Mouse (Mus musculus) v-Abl transformed pro-B cells (cell line): ENCODE data around the gene Metap1d.

ENCODE experiments used
- in situ Hi-C, 2 experiments: fragments of 400-800 bp; cut with MboI; formaldehyde crosslinking; loops; one replicate each; pipeline ENCODE4 v1.15.1; 2025; ENCODE audit not compliant: unreplicated experiment in 2 of 2

The Metap1d gene

GRCm38 (mm10) chr2:71453161-71453916 lies at the start of gene Metap1d:
Gene Metap1d (plus strand): TSS chr2:71453276.
- in situ Hi-C loops = loop anchor here (5.0 kb wide), 3 partner anchors 89 to 364 kb away; partner anchors contain the start of gene Dlx2 (in 1 of the 2)

DNA sequence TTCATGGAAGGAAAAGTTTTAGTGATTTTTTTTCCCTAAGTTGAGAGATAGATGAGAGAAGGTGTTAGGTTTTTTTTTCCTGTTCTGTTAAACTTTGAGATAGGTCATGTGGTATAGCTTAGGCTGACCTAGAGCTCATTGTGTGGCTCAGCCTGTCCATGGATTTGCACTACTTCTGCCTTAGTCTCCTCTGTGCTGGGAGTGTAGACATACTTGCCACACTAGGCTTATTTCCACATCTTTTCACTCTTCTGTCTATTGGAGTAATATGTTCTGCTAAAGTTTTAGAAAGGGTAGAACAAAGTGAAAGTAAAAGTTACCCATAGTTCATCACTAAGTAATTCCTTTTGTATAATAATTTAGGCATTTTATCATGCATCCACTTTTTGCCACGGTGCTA lies 47.5 kb upstream of the Metap1d start:
- in situ Hi-C loops = no loop called here

DNA sequence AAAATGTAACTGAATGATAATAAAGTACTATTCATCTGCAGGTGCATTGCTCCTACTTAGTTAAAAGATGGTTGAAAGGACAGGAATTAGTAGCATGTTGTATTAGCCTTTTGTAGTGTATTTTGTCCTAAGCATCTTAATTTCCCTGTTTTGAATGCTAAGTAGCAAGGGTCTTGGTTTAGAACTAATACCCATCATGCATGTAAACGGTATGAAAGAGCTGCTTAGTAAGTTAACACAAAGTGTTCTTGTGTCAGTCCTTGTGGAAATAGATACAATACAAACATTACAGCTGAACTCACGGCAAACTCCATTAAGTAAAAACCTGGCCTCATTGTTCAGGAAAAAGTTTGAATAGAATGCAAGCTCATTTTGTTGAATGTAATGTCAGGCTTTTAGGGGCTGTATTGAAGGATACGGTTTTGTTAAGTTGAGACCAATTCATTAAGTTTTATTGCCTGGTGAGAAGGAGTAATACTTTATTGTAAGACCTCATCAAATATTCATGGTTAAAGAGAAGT lies 34.3 kb upstream of the Metap1d start:
- in situ Hi-C loops = no loop called here

GRCm38 (mm10) chr2:71419408-71419807 lies 33.7 kb upstream of the Metap1d start:
- in situ Hi-C loops = no loop called here

DNA sequence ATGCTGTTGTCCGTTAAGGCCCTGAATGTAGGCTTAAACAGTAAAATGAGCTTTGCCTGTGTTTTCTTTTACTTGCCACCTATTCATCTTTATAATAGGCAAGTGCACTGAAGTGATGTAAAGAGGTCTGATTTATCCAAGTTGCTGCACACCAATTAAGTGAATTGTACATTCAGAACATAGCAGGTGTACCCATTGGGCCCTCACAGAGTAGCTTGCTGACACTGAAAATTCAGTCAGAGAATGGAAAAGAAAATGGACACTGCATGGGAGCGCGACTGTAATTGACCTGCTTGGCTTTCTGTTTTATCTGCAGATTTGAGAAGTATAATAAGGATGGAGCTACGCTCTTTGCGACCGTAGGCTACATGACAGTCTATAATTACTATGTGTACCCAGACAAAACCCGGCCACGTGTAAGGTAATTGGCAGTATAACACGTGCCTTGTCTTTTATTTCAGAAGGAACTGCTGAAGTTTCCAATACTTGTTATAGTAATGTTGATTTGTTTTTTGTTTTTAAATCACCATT lies 32.1 kb upstream of the Metap1d start:
- in situ Hi-C loops = no loop called here

- in situ Hi-C loops = no loop called here
These were observed 28.5 kb upstream of the Metap1d start for GRCm38 (mm10) chr2:71424545-71424944.

- in situ Hi-C loops = no loop called here
These were observed 17.6 kb upstream of the Metap1d start for GRCm38 (mm10) chr2:71435440-71435839.

GRCm38 (mm10) chr2:71443376-71443775 lies 9.7 kb upstream of the Metap1d start:
- in situ Hi-C loops = no loop called here

- in situ Hi-C loops = no loop called here
These were observed 7.4 kb upstream of the Metap1d start for GRCm38 (mm10) chr2:71445536-71446196.

DNA sequence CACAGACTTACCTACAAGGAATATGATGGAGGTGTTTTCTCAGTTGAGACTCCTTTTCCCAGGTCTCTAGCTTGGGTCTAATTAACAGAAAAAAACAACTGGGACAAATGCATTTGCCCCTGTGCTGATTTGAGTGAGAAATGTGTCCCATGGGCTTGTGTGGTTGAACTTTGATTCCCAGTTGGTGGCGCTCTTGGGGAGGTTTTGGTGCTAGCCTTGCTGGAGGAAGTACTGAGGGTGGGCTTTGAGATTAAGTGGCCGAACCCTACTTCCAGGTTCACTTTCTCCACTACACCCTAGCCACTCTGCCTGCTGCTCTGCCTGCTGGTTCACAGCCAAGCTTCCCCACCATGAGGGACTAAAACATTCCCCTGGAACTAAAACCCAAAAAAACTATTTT lies 3.5 kb upstream of the Metap1d start:
- in situ Hi-C loops = loop anchor here (5.0 kb wide), 3 partner anchors 93 to 368 kb away; partner anchors contain the start of gene Dlx2 (in 1 of the 2)

DNA sequence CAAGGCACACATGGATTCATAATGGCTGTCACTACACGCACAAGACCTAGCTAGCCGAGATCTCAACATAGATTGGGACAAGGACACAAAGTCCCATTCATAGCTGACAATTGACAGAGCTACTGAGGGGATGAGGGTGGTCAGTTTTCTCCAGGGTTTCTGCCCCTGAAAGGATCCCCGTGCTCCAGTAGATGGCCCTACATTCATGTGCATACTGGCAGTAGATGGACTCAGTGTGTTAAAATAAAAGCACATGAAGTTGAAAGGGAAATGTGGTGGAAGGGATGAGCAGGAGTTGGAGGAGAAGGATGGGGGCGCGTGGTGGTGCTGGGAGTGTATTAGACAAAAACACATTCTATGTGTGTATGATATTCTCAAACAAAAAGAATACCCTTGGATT lies 1.3 kb upstream of the Metap1d start:
- in situ Hi-C loops = loop anchor here (5.0 kb wide), 3 partner anchors 91 to 366 kb away; partner anchors contain the start of gene Dlx2 (in 1 of the 2)

GRCm38 (mm10) chr2:71453917-71454260 lies 813 bp downstream of the Metap1d start:
- in situ Hi-C loops = loop anchor here (5.0 kb wide), 3 partner anchors 88 to 363 kb away; partner anchors contain the start of gene Dlx2 (in 1 of the 2)

DNA sequence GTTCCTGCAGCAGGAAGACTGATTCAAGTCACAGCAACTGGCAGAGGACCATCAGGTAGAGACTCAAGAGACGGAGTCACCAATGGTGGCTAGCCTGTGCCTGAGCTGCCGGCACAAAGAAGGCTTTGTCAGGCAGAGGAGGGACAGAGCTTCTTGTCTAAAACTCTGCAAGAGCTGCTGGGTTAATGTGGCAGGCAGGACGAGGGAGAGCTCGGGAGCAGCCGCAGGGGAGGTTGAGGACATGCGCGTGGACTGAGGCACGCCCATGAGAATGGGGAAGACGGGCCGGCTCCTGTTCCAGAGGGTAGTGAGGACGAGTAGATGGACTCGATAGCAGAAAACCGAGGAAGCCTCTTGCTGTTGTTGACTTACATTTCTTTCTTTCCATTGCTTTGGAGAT lies 5.5 kb downstream of the Metap1d start:
- in situ Hi-C loops = no loop called here

- in situ Hi-C loops = no loop called here
These were observed 6.6 kb downstream of the Metap1d start for GRCm38 (mm10) chr2:71459659-71460058.

- in situ Hi-C loops = no loop called here
These were observed 8.1 kb downstream of the Metap1d start for GRCm38 (mm10) chr2:71461139-71461538.

- in situ Hi-C loops = no loop called here
These were observed 8.5 kb downstream of the Metap1d start for GRCm38 (mm10) chr2:71461589-71461988.

DNA sequence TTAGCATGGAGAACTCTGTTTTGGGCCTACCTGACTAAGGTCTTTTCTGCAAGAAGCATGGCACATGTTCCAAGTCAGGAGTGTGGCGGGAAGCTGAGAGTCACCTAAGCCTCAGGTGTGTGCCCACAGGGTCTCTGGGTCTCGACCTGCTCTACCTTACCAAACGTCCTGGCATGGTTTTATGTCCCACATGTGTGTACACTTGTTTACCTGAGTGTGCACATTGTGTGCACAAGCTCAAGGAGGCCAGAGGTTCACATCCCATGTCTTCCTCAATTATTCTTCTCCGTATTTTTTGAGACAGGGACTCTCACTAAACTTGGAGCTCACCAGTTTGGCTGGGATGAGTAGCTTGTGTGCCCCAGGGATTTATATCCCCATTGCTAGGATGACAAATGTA lies 9.0 kb downstream of the Metap1d start:
- in situ Hi-C loops = no loop called here

DNA sequence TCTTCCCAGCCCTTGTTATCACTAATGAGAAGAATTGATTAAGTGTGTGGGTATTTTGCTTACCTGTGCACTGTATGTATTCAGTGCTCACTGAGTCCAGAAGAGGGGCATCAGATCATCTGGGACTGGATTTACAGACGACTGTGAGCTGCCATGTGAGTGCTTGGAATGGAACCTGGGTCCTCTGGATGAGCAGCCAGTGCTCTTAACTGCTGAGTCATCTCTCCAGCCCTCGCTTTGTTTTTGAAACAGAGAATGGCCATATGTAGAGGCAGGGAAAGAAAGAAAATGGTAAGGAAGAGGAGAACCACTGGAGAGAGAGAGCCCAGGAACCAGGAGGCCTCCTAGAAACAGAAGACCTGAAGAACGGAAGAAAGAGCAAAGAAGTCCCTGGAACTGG lies 9.5 kb downstream of the Metap1d start:
- in situ Hi-C loops = no loop called here

GRCm38 (mm10) chr2:71466103-71466502 lies 13.0 kb downstream of the Metap1d start:
- in situ Hi-C loops = no loop called here

DNA sequence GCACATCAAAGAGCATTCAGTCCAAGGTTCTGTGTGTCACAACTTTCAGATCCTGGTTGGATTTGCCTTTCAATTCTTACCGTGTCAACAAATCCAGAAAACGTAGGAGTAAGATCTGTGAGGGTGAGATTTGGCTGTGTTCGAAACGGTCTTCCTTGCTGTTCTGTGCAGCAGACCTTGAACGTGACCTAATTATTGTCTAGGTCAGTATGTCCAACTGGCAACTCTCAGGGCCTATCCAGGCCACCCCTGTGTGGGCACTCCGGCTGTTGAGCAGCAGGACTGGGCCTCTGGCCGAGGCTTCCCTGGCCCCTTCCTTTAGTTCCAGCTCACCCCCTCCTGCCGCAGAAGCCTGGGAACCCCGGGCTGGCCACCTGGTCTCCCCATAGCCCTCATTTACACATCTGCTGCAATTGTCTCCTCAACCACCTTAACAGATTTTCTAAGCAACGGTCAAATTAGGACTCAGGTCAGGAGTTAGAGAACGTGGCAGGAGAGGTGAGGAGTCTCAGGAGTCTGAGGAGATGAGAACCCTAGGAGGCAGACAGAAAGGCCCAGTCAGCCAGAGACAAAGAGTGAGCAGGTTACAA lies 13.9 kb downstream of the Metap1d start:
- in situ Hi-C loops = no loop called here

GRCm38 (mm10) chr2:71471094-71471493 lies 18.0 kb downstream of the Metap1d start:
- in situ Hi-C loops = no loop called here
